Mouse (Mus musculus) ovary, adult 10 weeks (tissue): ENCODE data around the gene Atp12a. TPM values are rescaled to one million over a fixed set of nuclear protein-coding genes. Genes with fewer than 3 reads are reported as not detected.

Experiments
- polyA plus RNA-seq: library from polyadenylated mRNA; stranded (reverse); fragments of 350-450 nt; fragmentation: Illumina TruSeq; extraction: RNeasy Lipid Tissue Mini Kit (QIAGEN cat#74804); gene quantifications from one replicate; pipeline ENCODE4 v1.2.3, GENCODE M21; 2014

The Atp12a gene
- polyA plus RNA-seq = 0.23 TPM

DNA sequence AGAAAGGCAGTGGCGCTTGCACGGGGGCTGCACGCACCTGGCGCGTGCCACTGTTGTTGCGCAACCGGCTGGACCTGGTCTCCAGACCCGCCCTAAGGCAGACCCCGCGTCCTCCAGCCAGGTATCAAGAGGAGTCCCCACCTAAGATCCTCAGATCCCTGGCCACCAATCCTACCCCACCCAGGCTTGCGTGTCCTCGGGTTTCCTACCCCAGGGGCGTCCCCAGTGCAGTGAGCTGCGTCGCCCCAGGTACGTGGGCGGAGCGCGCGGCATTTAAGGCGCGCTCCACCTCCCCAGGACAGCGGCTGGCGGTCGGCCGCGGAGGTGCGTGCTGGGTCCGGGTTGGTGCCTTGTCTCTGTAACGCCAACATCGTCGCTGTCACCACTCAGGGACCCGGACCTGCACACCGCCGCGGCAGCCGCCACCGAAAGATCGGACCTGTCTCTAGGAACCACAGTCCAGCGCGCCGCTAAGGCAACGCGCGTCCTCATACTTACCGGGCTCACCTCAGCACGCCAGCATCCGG, at the start of gene Atp12a:
Atp12a (plus strand) TSS at position 358 of the 527 bp plus-strand sequence.

DNA sequence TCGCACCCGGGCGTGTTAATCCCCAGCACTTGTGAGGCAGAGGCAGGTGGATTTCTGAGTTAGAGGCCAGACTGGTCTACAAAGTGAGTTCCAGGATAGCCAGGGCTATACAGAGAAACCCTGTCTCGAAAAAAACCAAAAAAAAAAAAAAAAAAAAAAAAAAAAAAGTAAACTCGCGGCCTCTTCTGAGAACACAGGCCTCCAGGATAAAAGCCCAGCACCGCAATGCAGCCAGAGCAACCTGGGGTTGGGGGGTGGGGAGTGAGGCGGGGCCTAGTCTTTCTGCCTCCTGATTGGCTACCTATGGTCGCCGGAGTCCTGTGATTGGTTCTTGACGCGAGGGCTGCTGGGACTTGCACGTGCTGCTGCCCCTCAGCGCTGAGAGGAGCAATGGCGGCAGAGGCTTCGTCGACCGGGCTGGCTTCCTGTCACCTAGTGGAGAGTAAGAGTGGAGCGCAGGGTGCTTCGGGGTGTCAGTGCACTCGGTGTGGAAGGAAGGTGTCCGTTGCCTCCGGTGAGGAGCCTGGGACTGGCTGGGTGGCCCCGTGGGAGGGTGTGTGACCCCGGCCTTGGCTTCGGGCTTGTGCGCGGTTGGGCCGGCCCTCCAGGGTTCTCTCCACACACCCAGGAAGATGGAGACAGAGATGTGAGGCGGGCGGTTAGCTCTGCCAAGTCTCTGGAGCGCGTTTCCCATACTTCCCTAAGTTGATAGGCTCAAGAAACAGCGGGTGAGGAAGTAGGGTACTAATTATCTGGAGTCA, 37.6 kb downstream of the Atp12a start, which contains the start of gene Rnf17:
Rnf17 (plus strand) TSS at position 271 of the 761 bp plus-strand sequence.

Other genes starting within 250 kb of the Atp12a start
- not detected for gene Gzme, start 244.4 kb upstream of the Atp12a start, polyA plus RNA-seq
- gene Gzmd, start 232.5 kb upstream of the Atp12a start, polyA plus RNA-seq = not detected
- not detected for gene Gzmg, start 205.5 kb upstream of the Atp12a start, polyA plus RNA-seq
- gene Gzmn, start 190.5 kb upstream of the Atp12a start, polyA plus RNA-seq = not detected
- gene Gzmf, start 153.7 kb upstream of the Atp12a start, polyA plus RNA-seq = not detected
- not detected for gene Gzmc, start 130.4 kb upstream of the Atp12a start, polyA plus RNA-seq
- gene Gzmb, start 102.8 kb upstream of the Atp12a start, polyA plus RNA-seq = 0.31 TPM
- 14.3 TPM for gene Rnf17, start 37.5 kb downstream of the Atp12a start, polyA plus RNA-seq
- 32.1 TPM for gene Cenpj, start 210.4 kb downstream of the Atp12a start, polyA plus RNA-seq
- gene Parp4, start 210.6 kb downstream of the Atp12a start, polyA plus RNA-seq = 28.8 TPM